Mouse (Mus musculus): ENCODE data around the gene Haghl. TPM values are rescaled to one million over a fixed set of nuclear protein-coding genes. Genes with fewer than 3 reads are reported as not detected.
A peak's percentile ranks its signal among the peaks of the same experiment; 100 is the strongest.

Gene Haghl
- polyA plus RNA-seq, 1 experiment from 2014 or later: 169 TPM

DNA sequence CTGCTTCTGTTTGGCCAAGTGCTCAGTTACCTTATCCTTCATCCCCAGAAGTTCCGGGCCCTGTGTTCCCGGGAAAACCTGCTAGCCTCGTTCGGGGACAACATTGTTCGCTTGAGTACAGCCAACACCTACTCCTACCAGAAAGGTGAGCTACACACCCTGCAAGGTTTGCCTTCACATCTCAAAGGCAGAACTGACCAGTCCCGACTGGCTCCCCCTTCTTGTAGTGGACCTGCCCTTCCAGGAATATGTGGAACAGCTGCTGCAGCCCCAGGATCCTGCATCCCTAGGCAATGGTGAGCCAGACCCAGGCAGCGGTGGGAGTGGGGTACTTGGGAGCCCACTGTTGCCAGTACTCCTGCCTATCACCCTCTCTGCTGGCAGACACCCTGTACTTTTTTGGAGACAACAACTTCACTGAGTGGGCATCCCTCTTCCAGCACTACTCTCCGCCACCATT, 44.1 kb upstream of the Haghl start:
- Histone ChIP-seq H3K27me3 (replicated peaks; ENCODE audit: control insufficient read depth, insufficient read depth, low read length) (no peaks in the 10 kb centered on the region), H3K4me2 (ENCODE audit: low read length) (peak overlapping the region; percentile 69), H3K36me3 (ENCODE audit: control insufficient read depth, insufficient read depth, low read length) (peaks cover 21% of the 10 kb centered on the region), H3K9me3 (ENCODE audit: control insufficient read depth, low read length) (no peaks in the 10 kb centered on the region), H3K4me3 (ENCODE audit: low read length) (peak overlapping the region; percentile 63), H3K4me1 (ENCODE audit: control insufficient read depth, insufficient read depth, low read depth, low read length) (peaks cover 63% of the 10 kb centered on the region), H3K27ac (ENCODE audit: low read depth, low read length) (peak overlapping the region; percentile 92), H3K9ac (ENCODE audit: low read depth, low read length) (peak overlapping the region; percentile 81)
- no peak for ATAC-seq
- 47% methylated on average over 8 of the region's 8 CpGs for WGBS

DNA sequence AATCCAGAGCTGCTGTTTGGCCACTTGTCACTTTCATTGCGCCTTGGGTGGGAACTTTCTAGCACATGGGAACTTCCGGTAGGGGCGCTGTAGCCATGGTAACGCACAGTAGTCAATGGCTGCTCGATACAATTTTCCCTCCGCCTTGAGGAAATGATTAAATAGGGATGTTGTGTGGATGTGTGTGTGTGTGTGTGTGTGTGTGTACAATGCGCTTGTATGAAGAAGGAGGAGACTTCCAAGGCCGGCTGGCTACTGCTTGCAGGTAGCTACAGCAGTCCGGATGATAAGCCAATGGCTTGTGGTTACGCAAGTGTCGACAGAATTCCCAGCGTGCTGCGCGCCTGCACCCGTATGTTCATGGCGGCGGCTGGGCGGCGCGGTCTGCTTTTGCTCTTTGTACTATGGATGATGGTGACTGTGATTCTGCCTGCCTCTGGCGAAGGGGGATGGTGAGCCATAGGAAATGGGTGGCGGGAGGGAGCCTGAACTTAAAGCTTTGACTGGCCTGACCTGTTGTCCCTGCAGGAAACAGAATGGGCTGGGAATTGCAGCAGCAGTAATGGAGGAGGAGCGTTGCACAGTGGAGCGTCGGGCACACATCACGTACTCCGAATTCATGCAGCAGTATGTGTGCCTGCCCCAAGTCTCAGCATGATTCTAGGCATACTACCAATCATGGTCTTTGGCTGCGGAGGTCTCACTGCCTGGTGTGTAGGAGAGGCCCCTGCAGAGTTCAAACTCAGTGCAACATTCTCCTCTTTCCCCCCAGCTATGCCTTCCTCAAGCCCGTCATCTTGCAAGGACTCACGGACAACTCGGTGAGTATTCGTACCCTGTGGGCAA, 43.5 kb upstream of the Haghl start, which contains the start of gene Jmjd8:
Jmjd8 (plus strand) TSS at position 156 of the 846 bp plus-strand sequence.
- ATAC-seq: peak; percentile 62
- peak within 1 kb of the TSS; percentile 69 for H3K4me2 ChIP-seq (ENCODE audit: low read length)
- H3K27ac ChIP-seq (ENCODE audit: low read depth, low read length): peak within 1 kb of the TSS; percentile 92
- H3K27me3 ChIP-seq (replicated peaks; ENCODE audit: control insufficient read depth, insufficient read depth, low read length): no peaks in the 10 kb centered on the region
- peak within 1 kb of the TSS; percentile 81 for H3K9ac ChIP-seq (ENCODE audit: low read depth, low read length)
- H3K4me3 ChIP-seq (ENCODE audit: low read length): peak within 1 kb of the TSS; percentile 63
- H3K36me3 ChIP-seq (ENCODE audit: control insufficient read depth, insufficient read depth, low read length): peaks cover 21% of the 10 kb centered on the region
- no peaks in the 10 kb centered on the region for H3K9me3 ChIP-seq (ENCODE audit: control insufficient read depth, low read length)
- peaks cover 63% of the 10 kb centered on the region for H3K4me1 ChIP-seq (ENCODE audit: control insufficient read depth, insufficient read depth, low read depth, low read length)
- WGBS: 1% methylated on average over 32 of the region's 32 CpGs

DNA sequence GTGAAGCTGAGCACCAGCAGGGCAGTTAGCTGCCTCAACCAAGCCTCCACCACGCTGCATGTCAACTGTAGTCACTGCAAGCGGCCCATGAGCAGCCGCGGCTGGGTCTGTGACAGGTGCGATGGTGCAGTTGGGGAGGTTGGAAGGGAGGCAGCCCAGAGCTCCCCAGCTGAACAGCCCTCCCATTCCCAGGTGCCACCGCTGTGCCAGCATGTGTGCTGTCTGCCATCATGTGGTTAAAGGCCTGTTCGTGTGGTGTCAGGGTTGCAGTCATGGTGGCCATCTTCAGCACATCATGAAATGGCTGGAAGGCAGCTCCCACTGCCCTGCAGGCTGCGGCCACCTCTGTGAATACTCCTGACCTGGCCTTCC, 42.7 kb upstream of the Haghl start:
- whole genome bisulfite sequencing: 83% methylated on average over 8 of the region's 8 CpGs
- no peaks in the 10 kb centered on the region for H3K27me3 ChIP-seq (replicated peaks; ENCODE audit: control insufficient read depth, insufficient read depth, low read length)

DNA sequence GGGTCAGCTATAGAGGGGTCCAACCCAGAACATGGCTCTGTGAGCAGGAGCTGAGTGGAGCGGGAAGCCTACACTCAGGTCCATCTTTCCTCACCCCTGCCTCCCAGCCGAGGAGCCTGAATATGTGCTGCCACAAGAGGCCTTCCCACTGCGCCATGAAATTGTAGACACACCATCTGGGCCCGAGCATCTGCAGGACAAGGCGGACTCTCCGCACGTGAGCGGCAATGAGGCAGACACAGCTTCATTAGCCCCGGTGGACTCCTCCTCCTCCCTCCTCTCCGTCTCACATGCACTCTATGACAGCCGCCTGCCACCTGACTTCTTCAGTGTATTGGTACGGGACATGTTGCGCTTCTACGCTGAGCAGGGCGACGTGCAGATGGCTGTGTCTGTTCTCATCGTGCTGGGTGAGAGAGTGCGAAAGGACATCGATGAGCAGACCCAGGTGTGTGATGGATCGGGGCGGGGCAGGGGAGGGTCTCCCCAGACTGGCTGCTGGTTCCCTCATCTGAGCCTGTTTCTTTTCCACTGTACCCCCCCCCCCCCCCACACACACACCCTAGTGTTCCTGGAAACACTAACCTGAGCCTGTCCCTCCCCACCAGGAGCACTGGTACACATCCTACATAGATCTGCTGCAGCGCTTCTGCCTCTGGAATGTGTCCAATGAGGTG, 42.2 kb upstream of the Haghl start:
- no peak overlapping the region for H3K9ac ChIP-seq (ENCODE audit: low read depth, low read length)
- H3K4me1 ChIP-seq (ENCODE audit: control insufficient read depth, insufficient read depth, low read depth, low read length): peaks cover 64% of the 10 kb centered on the region
- H3K27ac ChIP-seq (ENCODE audit: low read depth, low read length): no peak overlapping the region; the same call in 1 of the 2 replicates
- 91% methylated on average over 22 of the region's 22 CpGs for WGBS
- H3K4me2 ChIP-seq (ENCODE audit: low read length): no peak overlapping the region
- no peaks in the 10 kb centered on the region for H3K27me3 ChIP-seq (replicated peaks; ENCODE audit: control insufficient read depth, insufficient read depth, low read length)
- ATAC-seq: no peak
- peaks cover 21% of the 10 kb centered on the region for H3K36me3 ChIP-seq (ENCODE audit: control insufficient read depth, insufficient read depth, low read length)
- no peaks in the 10 kb centered on the region for H3K9me3 ChIP-seq (ENCODE audit: control insufficient read depth, low read length)
- H3K4me3 ChIP-seq (ENCODE audit: low read length): no peak overlapping the region

More for the DNA sequence above, 42.7 kb upstream of the Haghl start:
- Histone ChIP-seq H3K36me3 (ENCODE audit: control insufficient read depth, insufficient read depth, low read length) (peaks cover 21% of the 10 kb centered on the region), H3K9me3 (ENCODE audit: control insufficient read depth, low read length) (no peaks in the 10 kb centered on the region), H3K4me3 (ENCODE audit: low read length) (peak overlapping the region; percentile 63), H3K9ac (ENCODE audit: low read depth, low read length) (peak overlapping the region; percentile 81), H3K27ac (ENCODE audit: low read depth, low read length) (peak overlapping the region; percentile 92), H3K4me1 (ENCODE audit: control insufficient read depth, insufficient read depth, low read depth, low read length) (peaks cover 62% of the 10 kb centered on the region), H3K4me2 (ENCODE audit: low read length) (peak overlapping the region; percentile 69)
- ATAC-seq: no peak

DNA sequence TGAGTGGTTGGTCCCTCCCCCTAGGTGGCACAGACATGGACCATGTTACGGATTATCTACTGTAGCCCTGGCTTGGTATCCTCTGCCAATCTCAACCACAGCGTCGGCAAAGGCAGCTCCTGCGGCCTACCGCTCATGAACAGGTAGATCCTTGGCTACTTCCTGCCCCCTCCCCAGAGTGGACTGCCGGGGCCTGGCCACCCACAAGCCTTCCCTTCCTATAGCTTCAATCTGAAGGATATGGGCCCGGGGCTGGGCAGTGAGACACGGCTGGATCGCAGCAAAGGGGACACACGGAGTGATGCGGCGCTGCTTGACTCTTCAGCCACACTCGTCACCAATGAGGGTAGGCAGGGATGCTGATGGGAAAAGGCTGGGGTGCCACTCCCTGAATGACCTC, 41.5 kb upstream of the Haghl start:
- H3K4me1 ChIP-seq (ENCODE audit: control insufficient read depth, insufficient read depth, low read depth, low read length): peaks cover 62% of the 10 kb centered on the region
- WGBS: 94% methylated on average over 13 of the region's 13 CpGs
- no peaks in the 10 kb centered on the region for H3K27me3 ChIP-seq (replicated peaks; ENCODE audit: control insufficient read depth, insufficient read depth, low read length)
- H3K4me2 ChIP-seq (ENCODE audit: low read length): no peak overlapping the region
- no peak overlapping the region for H3K4me3 ChIP-seq (ENCODE audit: low read length)
- H3K27ac ChIP-seq (ENCODE audit: low read depth, low read length): no peak overlapping the region
- H3K9me3 ChIP-seq (ENCODE audit: control insufficient read depth, low read length): no peaks in the 10 kb centered on the region
- H3K36me3 ChIP-seq (ENCODE audit: control insufficient read depth, insufficient read depth, low read length): peaks cover 21% of the 10 kb centered on the region
- H3K9ac ChIP-seq (ENCODE audit: low read depth, low read length): no peak overlapping the region
- ATAC-seq: no peak

DNA sequence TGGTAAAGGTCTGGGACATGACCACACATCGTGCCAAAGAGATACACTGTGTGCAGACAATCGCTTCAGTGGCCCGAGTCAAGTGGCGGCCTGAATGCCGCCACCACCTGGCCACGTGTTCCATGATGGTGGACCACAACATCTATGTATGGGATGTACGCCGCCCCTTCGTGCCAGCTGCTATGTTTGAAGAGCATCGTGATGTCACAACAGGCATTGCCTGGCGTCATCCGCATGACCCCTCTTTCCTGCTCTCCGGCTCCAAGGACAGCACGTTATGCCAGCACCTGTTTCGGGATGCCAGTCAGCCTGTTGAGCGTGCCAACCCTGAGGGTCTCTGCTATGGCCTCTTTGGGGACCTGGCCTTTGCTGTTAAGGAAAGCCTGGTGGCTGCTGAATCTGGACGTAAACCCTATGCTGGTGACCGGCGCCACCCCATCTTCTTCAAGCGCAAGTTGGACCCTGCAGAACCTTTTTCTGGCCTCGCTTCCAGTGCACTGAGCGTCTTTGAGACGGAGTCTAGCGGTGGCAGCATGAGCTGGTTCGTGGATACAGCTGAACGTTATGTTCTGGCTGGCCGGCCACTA, 40.6 kb upstream of the Haghl start:
- no peaks in the 10 kb centered on the region for H3K27me3 ChIP-seq (replicated peaks; ENCODE audit: control insufficient read depth, insufficient read depth, low read length)
- no peak overlapping the region for H3K9ac ChIP-seq (ENCODE audit: low read depth, low read length)
- no peak for ATAC-seq
- H3K4me1 ChIP-seq (ENCODE audit: control insufficient read depth, insufficient read depth, low read depth, low read length): peaks cover 53% of the 10 kb centered on the region
- H3K4me3 ChIP-seq (ENCODE audit: low read length): no peak overlapping the region
- H3K9me3 ChIP-seq (ENCODE audit: control insufficient read depth, low read length): no peaks in the 10 kb centered on the region
- H3K4me2 ChIP-seq (ENCODE audit: low read length): no peak overlapping the region
- peaks cover 17% of the 10 kb centered on the region for H3K36me3 ChIP-seq (ENCODE audit: control insufficient read depth, insufficient read depth, low read length)
- H3K27ac ChIP-seq (ENCODE audit: low read depth, low read length): no peak overlapping the region
- 97% methylated on average over 27 of the region's 27 CpGs for WGBS

DNA sequence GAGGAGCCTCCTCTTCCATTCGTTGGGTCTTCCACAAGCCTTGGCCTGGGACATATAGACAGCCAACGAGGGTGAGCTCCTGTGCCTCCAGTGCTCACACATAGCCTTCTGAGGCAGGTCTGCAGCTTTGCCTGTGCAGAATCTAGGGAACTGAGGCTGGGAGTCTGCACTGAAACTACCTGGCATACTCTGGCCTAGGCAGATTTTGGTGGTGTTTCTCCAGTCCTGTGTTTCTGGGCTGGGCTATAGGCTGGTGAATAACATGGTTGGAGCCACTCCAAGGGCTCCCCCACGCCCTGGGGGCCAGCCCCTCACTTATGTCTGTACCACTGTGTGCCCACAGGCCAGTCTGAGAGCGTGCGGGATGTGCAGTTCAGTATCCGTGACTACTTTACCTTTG, 39.8 kb upstream of the Haghl start:
- no peak overlapping the region for H3K4me2 ChIP-seq (ENCODE audit: low read length)
- ATAC-seq: no peak
- H3K27me3 ChIP-seq (replicated peaks; ENCODE audit: control insufficient read depth, insufficient read depth, low read length): no peaks in the 10 kb centered on the region
- H3K9ac ChIP-seq (ENCODE audit: low read depth, low read length): no peak overlapping the region
- WGBS: 88% methylated on average over 6 of the region's 6 CpGs
- no peaks in the 10 kb centered on the region for H3K9me3 ChIP-seq (ENCODE audit: control insufficient read depth, low read length)
- peaks cover 10% of the 10 kb centered on the region for H3K36me3 ChIP-seq (ENCODE audit: control insufficient read depth, insufficient read depth, low read length)
- H3K4me3 ChIP-seq (ENCODE audit: low read length): no peak overlapping the region
- peaks cover 45% of the 10 kb centered on the region for H3K4me1 ChIP-seq (ENCODE audit: control insufficient read depth, insufficient read depth, low read depth, low read length)
- H3K27ac ChIP-seq (ENCODE audit: low read depth, low read length): no peak overlapping the region

DNA sequence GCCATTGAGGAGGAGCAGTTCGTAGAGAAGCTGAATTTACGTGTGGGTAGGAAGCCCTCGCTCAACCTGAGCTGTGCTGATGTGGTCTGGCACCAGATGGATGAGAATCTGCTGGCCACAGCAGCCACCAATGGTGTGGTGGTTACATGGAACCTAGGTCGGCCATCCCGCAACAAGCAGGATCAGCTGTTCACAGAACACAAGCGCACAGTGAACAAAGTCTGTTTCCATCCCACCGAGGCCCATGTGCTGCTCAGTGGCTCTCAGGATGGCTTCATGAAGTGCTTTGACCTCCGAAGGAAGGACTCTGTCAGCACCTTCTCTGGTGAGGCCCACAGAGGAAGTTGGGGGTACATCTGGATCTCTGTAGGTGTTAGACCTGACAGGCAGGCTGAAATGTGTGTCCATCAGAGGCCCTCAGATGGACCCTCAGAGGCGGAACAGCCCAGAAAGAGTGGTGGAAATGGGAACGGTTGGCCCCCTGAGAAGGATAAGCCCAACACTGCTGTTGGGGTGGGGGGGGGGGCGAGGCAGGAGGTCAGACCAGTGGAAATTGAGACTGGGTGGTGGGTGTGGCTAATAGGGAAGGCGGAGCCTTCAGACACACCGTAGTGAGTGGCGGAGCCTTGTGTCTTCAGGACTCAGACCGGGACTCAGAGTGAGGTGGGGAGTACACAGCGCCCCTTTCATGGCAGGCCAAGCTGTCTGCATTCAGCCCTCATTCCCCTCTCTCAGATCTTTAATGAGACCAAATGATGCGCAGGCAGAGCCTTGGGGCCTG, 39.1 kb upstream of the Haghl start:
- H3K4me3 ChIP-seq (ENCODE audit: low read length): peak overlapping the region; percentile 73
- H3K4me1 ChIP-seq (ENCODE audit: control insufficient read depth, insufficient read depth, low read depth, low read length): peaks cover 38% of the 10 kb centered on the region
- no peaks in the 10 kb centered on the region for H3K27me3 ChIP-seq (replicated peaks; ENCODE audit: control insufficient read depth, insufficient read depth, low read length)
- H3K36me3 ChIP-seq (ENCODE audit: control insufficient read depth, insufficient read depth, low read length): peaks cover 13% of the 10 kb centered on the region
- no peaks in the 10 kb centered on the region for H3K9me3 ChIP-seq (ENCODE audit: control insufficient read depth, low read length)
- peak overlapping the region; percentile 77; the same call in 1 of the 2 replicates for H3K9ac ChIP-seq (ENCODE audit: low read depth, low read length)
- WGBS: 78% methylated on average over 16 of the region's 17 CpGs
- no peak overlapping the region for H3K27ac ChIP-seq (ENCODE audit: low read depth, low read length)
- no peak for ATAC-seq
- peak overlapping the region; percentile 99 for H3K4me2 ChIP-seq (ENCODE audit: low read length)
